Mouse (Mus musculus): ENCODE results near the gene Paqr9.
"Not testable (repeated sequence)": the region's sequence is repeated elsewhere in the genome, so short reads cannot be mapped to it uniquely, and the experiment has no call there.

- not testable (repeated sequence) for TF ChIP-seq CTCF (conservative IDR thresholded peaks at IDR 0.05; ENCODE audit: insufficient read depth, insufficient read length, low read depth, low read length); POLR2A (IDR thresholded peaks at IDR 0.05; ENCODE audit: low read depth, low read length)
Measured at GRCm38 (mm10) chr9:95514361-95514760, 45.1 kb upstream of the Paqr9 start.

Measured in kidney, adult 2 months (tissue).